Mouse (Mus musculus): Measurements from ENCODE around the gene Bcl3.

Bcl3 gene

GRCm38 (mm10) chr7:19822604-19823058, at the start of gene Bcl3:
Gene Bcl3, minus strand, starts transcription at chr7:19822770.
- DNase-seq (ENCODE audit: low spot score in 2 of 2): peak; percentile 88 to 89

- peak; percentile 60 to 65 for DNase-seq (ENCODE audit: low spot score in 2 of 2)
These were observed 49.5 kb upstream of the Bcl3 start for GRCm38 (mm10) chr7:19871943-19872601.

GRCm38 (mm10) chr7:19871137-19871621, 48.6 kb upstream of the Bcl3 start:
- DNase-seq (ENCODE audit: low spot score in 2 of 2): peak; percentile 78 to 84

DNA sequence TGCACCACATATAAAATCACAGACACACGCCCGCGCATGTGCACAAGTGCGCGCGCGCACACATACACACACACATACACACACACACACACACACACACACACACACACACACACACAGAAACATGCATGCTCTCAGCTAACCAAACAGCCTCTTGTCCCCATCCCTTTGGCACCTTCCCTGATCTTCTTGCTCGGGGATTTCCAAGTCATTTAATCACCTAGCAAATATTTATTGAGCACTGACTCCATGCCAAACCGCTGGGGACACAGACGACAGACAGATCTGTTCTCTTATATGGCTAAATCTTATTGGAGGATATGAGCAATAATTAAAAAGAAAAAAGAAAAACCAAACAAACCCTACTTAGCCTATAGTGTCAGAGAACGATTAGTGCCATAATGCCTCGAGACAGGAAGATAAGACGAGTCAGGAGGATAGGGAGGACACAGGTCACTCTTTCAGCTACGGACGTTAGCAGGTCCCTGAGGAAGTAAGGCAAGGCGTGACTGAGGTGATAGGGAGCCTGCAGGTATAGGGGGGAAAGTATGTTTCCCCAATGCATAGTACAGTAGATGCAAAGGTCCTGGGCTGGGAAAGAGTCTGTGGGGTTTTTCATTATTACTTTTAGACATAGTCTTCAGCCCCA, 45.3 kb upstream of the Bcl3 start:
- no peak for DNase-seq (ENCODE audit: low spot score in 2 of 2)

DNA sequence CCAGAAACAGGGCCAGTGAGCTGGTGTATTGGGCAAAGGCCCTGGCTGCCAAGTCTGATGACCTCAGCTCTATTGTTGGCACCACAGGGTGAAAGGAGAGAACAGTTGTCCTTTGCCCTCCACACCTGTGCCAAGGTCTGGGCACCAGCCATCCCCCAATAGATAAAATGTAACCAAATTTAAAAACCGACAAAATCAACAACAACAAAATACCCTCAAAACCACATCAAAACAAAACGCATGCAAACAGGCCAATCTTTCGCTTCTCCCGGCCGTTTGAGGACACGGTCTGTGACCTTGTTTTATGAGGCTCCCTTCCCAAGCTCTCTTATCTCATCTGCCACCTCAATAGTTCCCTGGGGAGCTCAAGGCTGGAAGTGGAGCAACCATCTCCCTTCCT, 43.9 kb upstream of the Bcl3 start:
- DNase-seq (ENCODE audit: low spot score in 2 of 2): no peak

DNA sequence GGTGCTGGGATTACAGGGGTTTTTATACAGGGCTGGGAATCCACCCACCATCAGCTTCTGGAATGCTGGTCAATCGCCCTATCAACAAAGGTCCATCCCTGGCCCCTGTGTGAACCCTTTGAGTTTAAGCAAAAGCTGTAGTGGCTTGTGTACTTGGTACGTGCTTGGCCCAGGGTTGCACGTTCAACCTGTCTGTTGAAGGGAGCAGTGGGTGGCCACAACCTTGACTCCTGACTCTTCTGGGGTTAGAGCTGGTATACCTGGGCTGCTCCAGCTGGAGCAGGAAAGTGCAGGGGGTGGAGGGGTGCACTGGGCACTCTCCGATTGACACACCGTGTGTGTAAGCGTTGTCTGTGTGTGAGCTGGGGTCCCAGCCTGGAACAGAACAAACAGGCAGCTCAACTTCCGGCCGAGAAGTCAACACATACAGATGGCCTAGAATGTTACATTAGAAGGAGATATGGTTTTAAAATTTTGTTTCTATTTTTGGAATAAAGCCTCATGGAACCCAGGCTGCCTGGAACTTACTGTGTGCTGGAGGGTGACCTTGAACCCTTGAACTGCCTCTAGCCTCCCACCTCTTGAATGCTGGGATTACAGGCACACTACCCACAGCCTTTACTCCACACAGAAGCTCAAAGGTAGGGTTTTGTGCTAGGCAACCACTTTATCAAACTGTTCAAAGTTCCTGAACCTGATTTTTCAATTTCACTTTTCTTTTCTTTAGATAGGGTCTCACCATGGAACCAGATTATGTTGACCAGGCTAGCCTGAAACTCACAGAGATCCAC, 42.9 kb upstream of the Bcl3 start:
- no peak for DNase-seq (ENCODE audit: low spot score in 2 of 2)

GRCm38 (mm10) chr7:19864241-19864640, 41.7 kb upstream of the Bcl3 start:
- no peak for DNase-seq (ENCODE audit: low spot score in 2 of 2)

DNA sequence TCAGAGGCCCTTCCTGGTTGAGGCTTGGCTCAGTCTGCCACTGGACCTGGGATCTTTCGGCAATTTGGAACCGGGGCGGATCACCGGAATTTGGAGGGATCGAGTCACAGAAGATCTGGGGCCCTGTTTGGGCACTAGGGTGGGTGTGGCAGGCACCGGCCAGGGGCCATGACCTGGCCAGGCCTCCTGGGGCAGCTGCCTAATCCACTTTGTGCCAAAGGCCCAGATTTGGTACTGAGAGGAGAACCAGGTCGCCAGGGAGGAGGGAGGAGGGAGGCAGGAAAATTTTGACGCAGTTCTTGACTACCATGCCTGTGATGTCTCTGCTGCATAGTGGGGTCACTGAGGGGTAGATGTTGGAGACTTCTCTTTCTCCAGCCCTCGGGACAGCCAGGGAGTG, 38.6 kb upstream of the Bcl3 start, which contains the start of gene Ceacam16:
TSS of gene Ceacam16 (minus strand) at position 101 of the 400 bp plus-strand sequence.
- DNase-seq (ENCODE audit: low spot score in 2 of 2): no peak

DNA sequence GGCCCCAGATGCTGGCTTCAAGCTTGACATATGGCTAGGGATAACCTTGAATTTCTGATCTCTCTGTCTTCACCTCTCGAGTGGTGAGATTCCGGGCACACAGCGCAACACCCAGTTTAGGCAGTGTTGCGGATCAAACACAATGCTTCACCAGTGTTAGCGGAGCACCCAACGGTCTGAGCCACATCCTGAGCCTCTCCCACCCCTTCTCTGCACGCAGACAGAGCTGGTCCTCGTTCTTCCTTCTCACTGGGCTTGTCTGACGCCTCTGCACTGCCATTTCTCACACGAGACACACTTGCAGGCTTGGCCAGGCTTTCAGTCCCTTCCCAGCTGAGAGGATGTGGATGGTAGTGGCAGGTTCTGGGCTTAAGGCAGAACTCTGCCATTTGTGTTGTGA, 37.2 kb upstream of the Bcl3 start:
- DNase-seq (ENCODE audit: low spot score in 2 of 2): no peak

GRCm38 (mm10) chr7:19856283-19856682, 33.7 kb upstream of the Bcl3 start:
- no peak for DNase-seq (ENCODE audit: low spot score in 2 of 2)

DNA sequence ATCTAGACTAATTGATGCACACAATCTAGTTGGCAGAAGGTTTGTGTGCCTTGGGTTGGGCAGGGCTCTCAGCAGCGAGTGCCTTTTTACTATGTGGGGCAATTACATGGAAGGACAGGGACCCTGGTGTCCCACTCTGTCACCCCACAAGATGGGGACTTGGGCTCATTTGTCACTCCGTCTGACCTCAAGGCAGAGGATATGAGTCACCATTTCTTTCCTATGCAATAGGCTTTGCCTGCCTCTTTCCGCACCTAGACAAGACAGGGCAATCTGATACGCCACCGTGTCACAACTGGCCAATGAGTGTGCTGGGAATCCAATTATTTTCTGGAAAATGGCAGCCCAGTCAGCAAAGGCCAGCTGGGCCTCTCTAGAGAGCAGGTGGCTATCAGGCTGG, 33.1 kb upstream of the Bcl3 start:
- no peak for DNase-seq (ENCODE audit: low spot score in 2 of 2)

GRCm38 (mm10) chr7:19853526-19853925, 31.0 kb upstream of the Bcl3 start:
- no peak for DNase-seq (ENCODE audit: low spot score in 2 of 2)

- no peak for DNase-seq (ENCODE audit: low spot score in 2 of 2)
These were observed 29.4 kb upstream of the Bcl3 start, which contains the start of gene Gm19345 for GRCm38 (mm10) chr7:19851858-19852570. Gene Gm19345, plus strand, starts transcription at chr7:19852003.

DNA sequence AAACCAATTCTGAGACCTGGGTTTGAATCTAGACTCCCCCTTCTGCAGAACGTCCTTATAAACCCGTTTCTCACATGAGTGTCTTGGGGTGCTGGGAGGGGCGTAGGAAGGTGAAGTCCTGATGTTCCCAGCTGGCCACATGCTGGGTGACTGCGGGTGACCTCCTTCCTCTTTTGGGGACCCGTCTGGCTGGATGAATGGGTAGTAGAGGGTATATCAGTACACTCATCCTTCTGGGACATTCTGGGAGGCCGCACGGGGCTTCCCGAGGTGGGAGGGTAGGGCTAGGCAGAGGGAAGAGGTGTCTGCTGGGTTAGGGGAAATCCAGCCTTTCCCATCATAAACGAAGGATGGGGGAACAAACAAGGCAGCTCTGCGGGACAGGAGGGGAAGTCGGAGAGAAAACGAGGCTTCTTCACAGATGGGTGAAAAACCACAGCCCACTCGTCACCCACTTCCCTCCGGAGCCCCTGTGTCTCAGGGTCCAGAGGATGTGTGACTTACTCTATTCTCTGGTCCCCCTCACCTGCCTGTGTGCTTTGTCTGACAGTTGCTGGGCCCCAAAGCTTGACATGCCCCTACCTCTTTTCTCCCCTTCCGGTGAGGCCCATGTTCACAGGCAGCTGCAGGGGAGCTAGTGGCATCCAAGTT, 22.1 kb upstream of the Bcl3 start:
- peak; percentile 75 to 77 for DNase-seq (ENCODE audit: low spot score in 2 of 2)

GRCm38 (mm10) chr7:19843561-19843960, 21.0 kb upstream of the Bcl3 start:
- DNase-seq (ENCODE audit: low spot score in 2 of 2): peak; percentile 73 to 75

DNA sequence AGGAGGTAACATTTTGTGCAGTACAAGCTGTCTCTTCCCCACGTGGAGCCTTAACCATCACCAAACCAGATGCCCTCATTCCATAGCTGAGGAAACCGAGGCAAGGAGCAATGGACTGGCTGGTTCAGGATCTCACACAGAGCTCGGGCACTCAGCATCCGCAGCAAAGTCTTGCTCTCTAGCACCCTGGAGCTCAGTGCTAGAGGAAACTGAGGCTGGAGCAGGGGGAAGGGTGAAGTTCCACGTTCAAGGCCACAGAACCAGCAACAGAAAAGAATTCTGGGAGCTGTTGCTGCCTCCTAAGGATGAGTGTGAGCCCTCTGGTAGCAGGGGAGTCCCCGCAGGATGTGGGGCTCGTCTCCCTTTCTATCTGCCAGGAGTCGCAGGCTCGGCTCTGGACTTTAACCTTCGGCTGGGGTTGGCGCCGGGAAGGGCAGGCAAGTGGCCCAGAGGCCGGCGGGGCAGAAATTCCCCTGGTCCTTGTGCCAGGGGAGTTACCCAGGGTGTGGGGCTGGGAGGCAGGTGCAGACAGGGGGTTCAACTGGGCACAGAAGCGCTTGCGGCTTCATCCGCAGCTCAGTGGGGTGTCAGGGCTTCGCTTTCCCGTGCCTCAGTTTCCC, 20.4 kb upstream of the Bcl3 start:
- no peak for DNase-seq (ENCODE audit: low spot score in 2 of 2)

- DNase-seq (ENCODE audit: low spot score in 2 of 2): no peak
These were observed 19.3 kb upstream of the Bcl3 start for GRCm38 (mm10) chr7:19841686-19842413.

- DNase-seq (ENCODE audit: low spot score in 2 of 2): no peak
These were observed 18.4 kb upstream of the Bcl3 start for GRCm38 (mm10) chr7:19840936-19841335.

DNA sequence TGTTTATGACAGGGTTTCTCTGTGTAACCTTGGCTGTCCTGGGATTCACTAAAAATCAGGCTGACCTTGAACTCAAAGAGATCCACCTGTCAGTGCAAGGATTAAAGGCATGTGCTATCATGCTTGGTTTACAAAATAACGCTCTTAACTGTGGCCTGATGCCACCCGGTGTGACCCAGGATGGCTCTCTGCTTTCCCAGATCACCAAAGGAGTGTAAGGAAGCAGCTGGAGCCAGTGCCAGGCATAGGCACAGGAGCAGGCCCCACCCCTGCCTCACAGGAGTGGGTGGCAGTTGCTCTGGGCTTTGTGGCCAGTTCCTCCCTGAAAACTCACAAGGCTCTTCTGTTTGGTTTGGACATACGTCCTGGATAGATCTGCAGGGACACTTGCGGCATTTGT, 17.8 kb upstream of the Bcl3 start:
- DNase-seq (ENCODE audit: low spot score in 2 of 2): no peak

DNA sequence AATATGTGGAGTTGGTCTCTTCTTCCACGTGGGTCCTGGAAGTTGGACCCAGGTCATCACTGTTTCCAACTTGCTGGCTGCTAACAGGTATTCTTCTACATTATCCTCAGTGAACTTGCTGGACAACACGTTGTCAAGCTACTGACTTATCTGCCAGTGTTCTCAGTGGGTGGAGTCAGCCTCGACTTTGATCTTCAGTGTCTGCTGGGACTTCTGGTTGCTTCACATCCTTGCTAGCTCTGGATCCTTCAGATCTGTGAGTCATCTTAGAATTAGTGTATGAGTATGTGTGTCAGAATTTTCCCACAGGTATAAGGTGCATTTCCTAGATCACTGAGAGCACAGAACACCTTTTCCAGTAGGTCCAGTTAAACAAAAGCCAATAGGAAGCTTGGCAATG, 14.3 kb upstream of the Bcl3 start:
- no peak for DNase-seq (ENCODE audit: low spot score in 2 of 2)

Data from spleen, postnatal 36 days (tissue).